Mouse (Mus musculus): ENCODE data around the gene Spata20. TPM values are rescaled to one million over a fixed set of nuclear protein-coding genes. Genes with fewer than 3 reads are reported as not detected.

The Spata20 gene
- polyA plus RNA-seq (2012; rRNA removed): 0.04 and 0.39 TPM in 2 replicates

- TF ChIP-seq POLR2A (IDR thresholded peaks at IDR 0.05; ENCODE audit: control insufficient read depth, extremely low read depth, insufficient read depth, low read length, poor library complexity) (no peak), CTCF (IDR thresholded peaks at IDR 0.05; ENCODE audit: borderline replicate concordance, control insufficient read depth, extremely low read depth, insufficient read depth, low read length, poor library complexity) (peak; percentile 83)
- Histone ChIP-seq H3K36me3 (ENCODE audit: control insufficient read depth, insufficient read depth, low read length) (no peaks in the 10 kb centered on the region), H3K27ac (ENCODE audit: control insufficient read depth, insufficient read depth, low read length) (no peak within 1 kb of the TSS), H3K27me3 (ENCODE audit: control insufficient read depth, insufficient read depth, low read length) (no peaks in the 10 kb centered on the region; the same call in 1 of the 2 replicates), H3K4me3 (ENCODE audit: control insufficient read depth, insufficient read depth, low read length) (no peak within 1 kb of the TSS), H3K4me1 (replicated peaks; ENCODE audit: control insufficient read depth, insufficient read depth, low read length) (no peaks in the 10 kb centered on the region; the same call in 1 of the 2 replicates)
- peak; percentile 72 for DNase-seq
- WGBS: 3% methylated on average over 24 of the region's 24 CpGs
These were observed at the start of gene Spata20 for GRCm38 (mm10) chr11:94486001-94486400. Gene Spata20 (minus strand): TSS chr11:94486179.

- Histone ChIP-seq H3K36me3 (ENCODE audit: control insufficient read depth, insufficient read depth, low read length) (no peaks in the 10 kb centered on the region), H3K27me3 (ENCODE audit: control insufficient read depth, insufficient read depth, low read length) (no peaks in the 10 kb centered on the region), H3K4me3 (ENCODE audit: control insufficient read depth, insufficient read depth, low read length) (no peak overlapping the region), H3K27ac (ENCODE audit: control insufficient read depth, insufficient read depth, low read length) (no peak overlapping the region), H3K4me1 (replicated peaks; ENCODE audit: control insufficient read depth, insufficient read depth, low read length) (no peaks in the 10 kb centered on the region)
- 94% methylated on average over 8 of the region's 8 CpGs for WGBS
- TF ChIP-seq POLR2A (IDR thresholded peaks at IDR 0.05; ENCODE audit: control insufficient read depth, extremely low read depth, insufficient read depth, low read length, poor library complexity): no peak
- no peak for DNase-seq
These were observed 47.2 kb upstream of the Spata20 start for GRCm38 (mm10) chr11:94533171-94533570.

DNA sequence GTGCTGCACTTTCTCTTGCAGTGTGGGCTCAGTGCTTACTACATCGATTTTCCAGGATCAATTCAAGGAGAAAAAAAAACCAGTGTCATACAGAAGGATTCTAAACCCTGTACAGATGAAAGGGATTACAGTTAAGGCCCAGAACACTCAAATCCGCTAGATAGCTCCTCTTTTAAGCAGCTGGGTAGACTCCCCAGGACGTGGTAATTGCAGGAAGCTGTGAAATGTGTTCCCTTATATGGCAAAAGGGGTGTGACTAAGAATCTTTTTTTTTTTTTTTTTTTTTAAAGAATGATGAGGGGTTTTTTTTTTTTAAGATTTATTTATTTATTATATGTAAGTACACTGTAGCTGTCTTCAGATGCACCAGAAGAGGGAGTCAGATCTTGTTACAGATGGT is 42.9 kb upstream of the Spata20 start:
- Histone ChIP-seq H3K36me3 (ENCODE audit: control insufficient read depth, insufficient read depth, low read length) (no peaks in the 10 kb centered on the region), H3K27me3 (ENCODE audit: control insufficient read depth, insufficient read depth, low read length) (no peaks in the 10 kb centered on the region), H3K4me1 (replicated peaks; ENCODE audit: control insufficient read depth, insufficient read depth, low read length) (no peaks in the 10 kb centered on the region), H3K4me3 (ENCODE audit: control insufficient read depth, insufficient read depth, low read length) (no peak overlapping the region), H3K27ac (ENCODE audit: control insufficient read depth, insufficient read depth, low read length) (no peak overlapping the region)
- TF ChIP-seq POLR2A (IDR thresholded peaks at IDR 0.05; ENCODE audit: control insufficient read depth, extremely low read depth, insufficient read depth, low read length, poor library complexity) (no peak), CTCF (IDR thresholded peaks at IDR 0.05; ENCODE audit: borderline replicate concordance, control insufficient read depth, extremely low read depth, insufficient read depth, low read length, poor library complexity) (no peak)
- 46% methylated on average over 3 of the region's 3 CpGs for WGBS
- no peak for DNase-seq

DNA sequence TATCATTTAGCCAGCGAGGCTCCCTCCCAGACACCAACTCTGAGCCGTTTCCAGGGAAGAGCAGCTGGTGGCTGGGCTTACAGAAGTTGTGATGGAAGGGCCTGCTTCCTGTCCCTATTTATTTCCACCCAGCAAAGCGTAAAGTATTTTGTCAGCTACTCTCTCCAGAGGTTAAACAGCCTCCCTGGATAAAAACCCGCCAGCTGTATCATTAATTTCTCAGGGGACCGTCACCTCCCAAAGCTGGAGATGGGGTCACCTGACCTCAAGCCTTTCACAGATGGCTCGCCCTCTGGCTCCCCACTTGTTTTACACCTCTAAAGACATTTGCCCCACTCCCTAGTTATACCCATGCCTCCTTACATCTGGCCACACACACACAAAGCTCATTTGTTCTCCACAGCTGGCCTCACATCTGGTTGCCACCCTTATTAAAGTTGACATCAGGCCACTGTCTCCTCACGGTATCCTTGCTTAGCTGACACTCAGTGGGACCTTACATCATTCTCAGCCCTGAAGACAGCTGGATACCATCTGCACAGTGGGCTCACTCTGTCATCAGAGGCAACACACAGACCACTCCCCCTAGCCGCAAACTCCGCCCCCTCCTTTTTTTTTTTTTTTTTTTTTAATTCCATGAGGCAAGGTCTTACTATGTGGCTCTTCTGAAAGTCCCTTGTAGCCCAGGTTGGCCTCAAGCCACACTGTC is 40.3 kb upstream of the Spata20 start:
- H3K27me3 ChIP-seq (ENCODE audit: control insufficient read depth, insufficient read depth, low read length): no peaks in the 10 kb centered on the region
- 83% methylated on average over 9 of the region's 9 CpGs for WGBS
- no peaks in the 10 kb centered on the region for H3K4me1 ChIP-seq (replicated peaks; ENCODE audit: control insufficient read depth, insufficient read depth, low read length)
- H3K4me3 ChIP-seq (ENCODE audit: control insufficient read depth, insufficient read depth, low read length): no peak overlapping the region
- H3K36me3 ChIP-seq (ENCODE audit: control insufficient read depth, insufficient read depth, low read length): no peaks in the 10 kb centered on the region
- no peak overlapping the region for H3K27ac ChIP-seq (ENCODE audit: control insufficient read depth, insufficient read depth, low read length)
- DNase-seq: no peak
- no peak for TF ChIP-seq CTCF (IDR thresholded peaks at IDR 0.05; ENCODE audit: borderline replicate concordance, control insufficient read depth, extremely low read depth, insufficient read depth, low read length, poor library complexity)
- TF ChIP-seq POLR2A (IDR thresholded peaks at IDR 0.05; ENCODE audit: control insufficient read depth, extremely low read depth, insufficient read depth, low read length, poor library complexity): no peak

- Histone ChIP-seq H3K4me3 (ENCODE audit: control insufficient read depth, insufficient read depth, low read length) (peak within 1 kb of the TSS; percentile 26), H3K4me1 (replicated peaks; ENCODE audit: control insufficient read depth, insufficient read depth, low read length) (no peaks in the 10 kb centered on the region; the same call in 1 of the 2 replicates), H3K27ac (ENCODE audit: control insufficient read depth, insufficient read depth, low read length) (no peak within 1 kb of the TSS), H3K27me3 (ENCODE audit: control insufficient read depth, insufficient read depth, low read length) (no peaks in the 10 kb centered on the region), H3K36me3 (ENCODE audit: control insufficient read depth, insufficient read depth, low read length) (no peaks in the 10 kb centered on the region)
- DNase-seq: peak; percentile 14
- 6% methylated on average over 41 of the region's 42 CpGs for WGBS
- TF ChIP-seq POLR2A (IDR thresholded peaks at IDR 0.05; ENCODE audit: control insufficient read depth, extremely low read depth, insufficient read depth, low read length, poor library complexity): no peak
- no peak for TF ChIP-seq CTCF (IDR thresholded peaks at IDR 0.05; ENCODE audit: borderline replicate concordance, control insufficient read depth, extremely low read depth, insufficient read depth, low read length, poor library complexity)
These were observed 35.4 kb upstream of the Spata20 start, which contains the start of gene Mycbpap for GRCm38 (mm10) chr11:94521219-94521843. Gene Mycbpap (minus strand): TSS chr11:94521742.

- Histone ChIP-seq H3K27ac (ENCODE audit: control insufficient read depth, insufficient read depth, low read length) (no peak overlapping the region), H3K27me3 (ENCODE audit: control insufficient read depth, insufficient read depth, low read length) (no peaks in the 10 kb centered on the region), H3K4me1 (replicated peaks; ENCODE audit: control insufficient read depth, insufficient read depth, low read length) (no peaks in the 10 kb centered on the region), H3K36me3 (ENCODE audit: control insufficient read depth, insufficient read depth, low read length) (no peaks in the 10 kb centered on the region), H3K4me3 (ENCODE audit: control insufficient read depth, insufficient read depth, low read length) (no peak overlapping the region)
- TF ChIP-seq CTCF (IDR thresholded peaks at IDR 0.05; ENCODE audit: borderline replicate concordance, control insufficient read depth, extremely low read depth, insufficient read depth, low read length, poor library complexity) (no peak), POLR2A (IDR thresholded peaks at IDR 0.05; ENCODE audit: control insufficient read depth, extremely low read depth, insufficient read depth, low read length, poor library complexity) (no peak)
- WGBS: 75% methylated on average over 9 of the region's 9 CpGs
- DNase-seq: no peak
These were observed 27.5 kb upstream of the Spata20 start for GRCm38 (mm10) chr11:94513452-94513851.
